Mouse (Mus musculus) neural tube, embryonic 15.5 days (tissue): ENCODE data around the gene Cuedc2. TPM values are rescaled to one million over a fixed set of nuclear protein-coding genes. Genes with fewer than 3 reads are reported as not detected.
A peak's percentile ranks its signal among the peaks of the same experiment; 100 is the strongest.

Source experiments
- ATAC-seq: fragments of 200-750 bp; cut with Nextera tagmentation; 2 replicates; pipeline ENCODE4 v1.8.0; 2017; ENCODE audit warnings: mild to moderate bottlenecking, moderate TSS enrichment, moderate library complexity; ENCODE audit not compliant: low FRiP score
- H3K27ac ChIP-seq: fragments of 300-500 bp; sonication (generic); replicated peaks from 2 replicates; pipeline ENCODE4 v1.5.1; 2015; ENCODE audit warnings: mild to moderate bottlenecking, inconsistent platforms
- H3K27me3 ChIP-seq: fragments of 300-500 bp; sonication (generic); replicated peaks from 2 replicates; pipeline ENCODE4 v1.6.1; 2015; ENCODE audit warnings: inconsistent platforms
- H3K36me3 ChIP-seq: fragments of 300-500 bp; sonication (generic); 2 replicates; pipeline ENCODE4 v1.6.1; 2015; ENCODE audit warnings: inconsistent platforms
- H3K4me1 ChIP-seq: fragments of 300-500 bp; sonication (generic); 2 replicates; pipeline ENCODE4 v1.6.1; 2015; ENCODE audit warnings: inconsistent platforms
- H3K4me2 ChIP-seq: fragments of 300-500 bp; sonication (generic); 2 replicates; pipeline ENCODE4 v1.6.1; 2015; ENCODE audit warnings: inconsistent platforms, mild to moderate bottlenecking, moderate library complexity
- H3K4me3 ChIP-seq: fragments of 300-500 bp; sonication (generic); replicated peaks from 2 replicates; pipeline ENCODE4 v1.5.1; 2015; ENCODE audit warnings: mild to moderate bottlenecking, inconsistent platforms
- H3K9ac ChIP-seq: fragments of 300-500 bp; sonication (generic); replicated peaks from 2 replicates; pipeline ENCODE4 v1.6.1; 2015; ENCODE audit warnings: mild to moderate bottlenecking, inconsistent platforms
- H3K9me3 ChIP-seq: fragments of 300-500 bp; sonication (generic); replicated peaks from 2 replicates; pipeline ENCODE4 v1.6.1; 2016; ENCODE audit warnings: inconsistent platforms
- WGBS: fragments of 180-500 bp; shearing (Covaris S2); methylation state at CpG from one replicate; pipeline ENCODE4 v1.1.7; 2015; ENCODE audit warnings: mixed read lengths; 5-methylcytosine and 5-hydroxymethylcytosine counted together
- microRNA counts: library from miRNA; unstranded; fragments of <30 nt; microRNA quantifications from one replicate; lab custom pipeline; 2016
- microRNA-seq: library from miRNA; unstranded; fragments of <30 nt; microRNA quantifications from one replicate; pipeline ENCODE4, GENCODE M21; 2017
- polyA plus RNA-seq: library from polyadenylated mRNA; unstranded; fragments of >200 nt; fragmentation: Nextera tagmentation; extraction: Ambion mirVana; gene quantifications from 2 replicates; pipeline ENCODE4 v1.2.1, GENCODE M21; 2015

Cuedc2 gene
- polyA plus RNA-seq, 1 experiment from 2014 or later: 350 TPM

DNA sequence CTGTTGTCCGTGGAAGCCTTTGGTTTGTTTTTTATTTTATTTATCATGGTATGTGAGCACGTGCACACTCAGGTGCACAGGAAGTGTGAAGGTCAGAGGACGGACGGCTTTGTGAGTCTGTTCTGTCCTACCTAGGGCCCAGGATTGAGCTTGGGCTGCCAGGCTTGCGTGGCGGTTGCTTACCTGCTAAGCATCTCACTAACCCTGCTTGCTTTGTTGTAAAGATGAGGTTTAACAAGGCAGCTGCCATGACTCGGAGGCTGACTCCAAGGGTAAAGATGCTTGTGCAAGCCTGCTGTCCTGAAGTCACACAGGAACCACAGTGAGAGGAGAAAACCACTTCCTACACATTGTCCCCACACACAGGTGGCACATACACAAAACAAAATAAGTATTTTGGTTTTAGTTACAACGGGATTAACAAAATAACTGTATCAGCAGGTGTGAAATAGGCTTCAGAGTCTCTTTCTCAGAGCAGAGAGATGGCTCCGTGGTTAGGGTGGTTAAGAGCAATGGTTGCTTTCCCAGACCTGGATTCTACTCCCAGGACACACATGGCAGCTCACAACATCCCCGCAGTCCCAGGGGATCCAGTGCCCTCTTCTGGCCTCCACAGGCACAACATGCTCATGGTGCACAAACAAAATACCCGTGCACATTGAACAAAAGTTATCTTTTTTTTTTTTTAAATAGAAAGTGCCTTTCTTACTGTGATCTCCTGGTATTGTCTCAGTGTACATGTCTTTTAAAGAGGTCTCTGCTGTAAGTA is 56.2 kb downstream of the Cuedc2 start:
- 96% methylated on average over 11 of the region's 11 CpGs for WGBS
- no peak for ATAC-seq

More for the DNA sequence above, 56.2 kb downstream of the Cuedc2 start:
- Histone ChIP-seq H3K9me3 (no peaks in the 10 kb centered on the region), H3K4me3 (no peak overlapping the region), H3K27me3 (no peaks in the 10 kb centered on the region), H3K27ac (no peak overlapping the region), H3K4me1 (no peaks in the 10 kb centered on the region), H3K9ac (no peak overlapping the region), H3K36me3 (peaks cover 87% of the 10 kb centered on the region), H3K4me2 (no peak overlapping the region)

MicroRNA genes within 50 kb of the gene (microRNA counts, 519-probe panel; counts per million panel counts)
- 2,096 counts per million, percentile 47 among the panel's probes with 10 or more counts for microRNA mmu-miR-146b (lab: Ali Mortazavi, UCI)

Small RNA genes lying within 50 kb of the gene (microRNA-seq; reads per million reads assigned to microRNA genes)
- gene Mir146b: 1.7 reads per million, percentile 2 among the genes with 10 or more reads in this experiment

Other genes starting within 250 kb of the Cuedc2 start
- gene Elovl3, start 206.8 kb downstream of the Cuedc2 start, polyA plus RNA-seq: 0.10 TPM in 1 of 2 replicates, not detected in the other
- gene Pitx3, start 190.4 kb downstream of the Cuedc2 start, polyA plus RNA-seq: 0.32 and 0.64 TPM in 2 replicates
- gene Gbf1, start 186.2 kb downstream of the Cuedc2 start, polyA plus RNA-seq: 68.8 and 76.6 TPM in 2 replicates
- gene Nfkb2, start 34.4 kb downstream of the Cuedc2 start, polyA plus RNA-seq: 2.4 and 10.0 TPM in 2 replicates
- gene Psd, start 11.5 kb downstream of the Cuedc2 start, polyA plus RNA-seq: 88.4 and 118 TPM in 2 replicates
- gene Fbxl15, start 10.5 kb downstream of the Cuedc2 start, polyA plus RNA-seq: 44.0 and 52.3 TPM in 2 replicates
- 13.2 and 13.9 TPM in 2 replicates for gene Mfsd13a, start 2.4 kb upstream of the Cuedc2 start, polyA plus RNA-seq
- gene 2310034G01Rik, start 11.6 kb upstream of the Cuedc2 start, polyA plus RNA-seq: 2.4 and 2.7 TPM in 2 replicates
- gene Actr1a, start 57.0 kb upstream of the Cuedc2 start, polyA plus RNA-seq: 281 and 314 TPM in 2 replicates
- gene Sufu, start 58.2 kb upstream of the Cuedc2 start, polyA plus RNA-seq: 18.3 and 21.4 TPM in 2 replicates
- 23.5 and 25.5 TPM in 2 replicates for gene Trim8, start 163.0 kb upstream of the Cuedc2 start, polyA plus RNA-seq
- gene Arl3, start 234.5 kb upstream of the Cuedc2 start, polyA plus RNA-seq: 190 and 208 TPM in 2 replicates
- 11.0 and 11.7 TPM in 2 replicates for gene Sfxn2, start 234.7 kb upstream of the Cuedc2 start, polyA plus RNA-seq